Mouse (Mus musculus) heart, adult 2 months (tissue): Measurements from ENCODE around the gene Clcnka.

ENCODE experiments used
- CTCF ChIP-seq: fragments of 200-600 bp; IDR thresholded peaks from 2 replicates; pipeline ENCODE4 v1.8.1; 2022; ENCODE audit warnings: antibody characterized with exemption, mild to moderate bottlenecking, moderate library complexity
- POLR2A ChIP-seq: fragments of 200-500 bp; IDR thresholded peaks from 2 replicates; pipeline ENCODE4 v1.6.1; 2011; ENCODE audit warnings: mild to moderate bottlenecking, low read depth, low read length, control low read depth; ENCODE audit not compliant: insufficient read depth

DNA sequence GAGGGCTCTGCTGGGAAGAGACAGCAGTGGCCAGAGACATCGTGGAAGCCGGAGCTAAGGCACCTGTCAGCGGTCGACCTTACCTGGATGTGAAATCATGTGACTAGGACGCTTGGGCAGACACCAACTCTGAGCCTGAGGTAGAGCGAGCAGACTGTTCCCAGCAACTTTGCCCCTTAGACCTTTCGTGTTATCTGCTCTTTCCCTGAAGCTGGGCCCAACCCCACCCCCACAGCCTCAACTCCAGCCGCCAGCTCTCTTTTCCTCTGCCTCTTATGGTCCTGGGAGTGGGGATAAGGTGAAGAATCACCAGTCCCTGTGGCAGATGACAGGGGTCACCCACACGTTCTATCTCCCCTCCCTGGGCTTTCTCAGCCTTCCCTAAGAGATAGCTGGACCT, 22.4 kb upstream of the Clcnka start:
- no peak for TF ChIP-seq CTCF
- TF ChIP-seq POLR2A = no peak
